Mouse (Mus musculus) hindbrain, postnatal 0 days (tissue): ENCODE results near the gene Myl12a. TPM values are rescaled to one million over a fixed set of nuclear protein-coding genes. Genes with fewer than 3 reads are reported as not detected.

ENCODE experiments used
- ATAC-seq: fragments of 200-750 bp; cut with Nextera tagmentation; 2 replicates; pipeline ENCODE4 v1.8.0; 2017; ENCODE audit warnings: mild to moderate bottlenecking, moderate TSS enrichment, moderate library complexity
- DNase-seq: peaks from one replicate; pipeline ENCODE4 v3.0.0-alpha.2; 2015; ENCODE audit warnings: low spot score
- H3K27ac ChIP-seq: fragments of 300-500 bp; sonication (generic); 2 replicates; pipeline ENCODE4 v1.5.1; 2014; ENCODE audit warnings: mild to moderate bottlenecking
- H3K27me3 ChIP-seq: fragments of 300-500 bp; sonication (generic); 2 replicates; pipeline ENCODE4 v1.6.1; 2014; ENCODE audit warnings: low read length, mixed read lengths; ENCODE audit not compliant: insufficient read depth
- H3K36me3 ChIP-seq: fragments of 300-500 bp; sonication (generic); 2 replicates; pipeline ENCODE4 v1.6.1; 2014; ENCODE audit warnings: low read length, mixed read lengths; ENCODE audit not compliant: insufficient read depth
- H3K4me1 ChIP-seq: fragments of 300-500 bp; sonication (generic); 2 replicates; pipeline ENCODE4 v1.6.1; 2014; ENCODE audit warnings: antibody characterized with exemption, low read length, mixed read lengths; ENCODE audit not compliant: insufficient read depth
- H3K4me2 ChIP-seq: fragments of 300-500 bp; sonication (generic); 2 replicates; pipeline ENCODE4 v1.6.1; 2014; ENCODE audit warnings: low read depth, mild to moderate bottlenecking, low read length, moderate library complexity, mixed read lengths
- H3K4me3 ChIP-seq: fragments of 300-500 bp; sonication (generic); 2 replicates; pipeline ENCODE4 v1.5.1; 2014; ENCODE audit warnings: low read length
- H3K9ac ChIP-seq: fragments of 300-500 bp; sonication (generic); replicated peaks from 2 replicates; pipeline ENCODE4 v1.6.1; 2014; ENCODE audit warnings: mild to moderate bottlenecking, low read length, moderate library complexity, mixed read lengths
- H3K9me3 ChIP-seq: fragments of 300-500 bp; sonication (generic); 2 replicates; pipeline ENCODE4 v1.6.1; 2016; ENCODE audit warnings: low read length, mixed read lengths
- CTCF ChIP-seq: IDR thresholded peaks from 2 replicates; pipeline ENCODE4 v1.5.1; 2016; ENCODE audit warnings: antibody characterized with exemption, control low read depth, low read depth
- WGBS: fragments of 180-500 bp; shearing (Covaris S2); extraction: QIAGEN DNeasy Blood & Tissue Kit; methylation state at CpG from one replicate; pipeline ENCODE4 v1.1.7; 2014; 5-methylcytosine and 5-hydroxymethylcytosine counted together
- polyA plus RNA-seq: library from polyadenylated mRNA; unstranded; fragments of >200 nt; fragmentation: Nextera tagmentation; extraction: Ambion mirVana; gene quantifications from 2 replicates; pipeline ENCODE4 v1.2.1, GENCODE M21; 2015
- total RNA-seq: library from RNA; depleted of rRNA; stranded (reverse); fragments of >200 nt; gene quantifications from 2 replicates; pipeline ENCODE4 v1.2.3, GENCODE M21; 2014

Myl12a gene
- total and polyA plus RNA-seq, 2 experiments from 2014 or later: 36.5 to 101 TPM

DNA sequence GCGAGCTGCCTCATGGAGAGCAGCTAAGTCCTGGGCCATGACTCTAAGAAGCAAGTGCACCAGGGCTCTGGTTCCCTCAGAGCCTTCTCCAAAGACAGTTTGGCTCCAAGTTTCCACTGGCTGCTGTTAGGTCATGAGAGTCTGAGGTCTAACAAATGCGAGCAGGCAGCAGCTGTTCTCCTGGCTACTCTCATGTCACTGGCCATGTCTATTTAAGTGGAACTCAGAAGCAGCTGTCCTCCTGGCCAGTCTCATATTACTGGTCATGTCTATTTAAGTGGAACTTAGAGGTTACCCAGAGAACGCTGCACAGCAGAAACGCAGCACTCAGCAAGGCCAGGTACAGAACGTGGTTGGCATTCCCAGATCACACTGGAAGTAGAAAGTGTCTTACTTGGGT is 36.1 kb upstream of the Myl12a start:
- DNase-seq (peak; percentile 12), ATAC-seq (no peak)
- WGBS: 66% methylated on average over 5 of the region's 5 CpGs
- Histone ChIP-seq H3K4me3 (no peak overlapping the region), H3K9me3 (no peaks in the 10 kb centered on the region), H3K27me3 (no peaks in the 10 kb centered on the region), H3K4me2 (no peak overlapping the region), H3K9ac (no peak overlapping the region), H3K4me1 (no peaks in the 10 kb centered on the region), H3K36me3 (no peaks in the 10 kb centered on the region), H3K27ac (no peak overlapping the region)
- TF ChIP-seq CTCF: no peak

DNA sequence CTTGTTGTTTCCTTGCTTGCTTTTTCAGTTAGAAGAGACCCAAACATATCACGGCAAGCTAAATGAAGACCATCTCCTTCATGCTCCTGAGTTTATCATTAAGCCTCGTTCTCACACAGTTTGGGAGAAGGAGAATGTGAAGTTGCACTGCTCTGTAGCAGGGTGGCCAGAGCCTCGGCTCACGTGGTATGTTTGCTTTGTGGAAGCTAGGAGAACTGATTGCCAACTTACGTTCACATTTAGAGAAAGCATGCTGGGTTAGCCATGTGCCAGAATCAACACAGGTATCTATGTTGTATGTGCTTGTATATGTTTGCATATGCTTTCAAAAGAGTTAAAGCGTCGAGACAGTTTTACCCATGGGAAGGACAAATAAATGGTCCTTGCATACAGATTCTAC is 34.5 kb upstream of the Myl12a start:
- no peak overlapping the region for H3K9ac ChIP-seq
- no peak overlapping the region for H3K27ac ChIP-seq
- no peak for ATAC-seq
- H3K36me3 ChIP-seq: no peaks in the 10 kb centered on the region
- WGBS: 88% methylated on average over 7 of the region's 7 CpGs
- no peak overlapping the region for H3K4me3 ChIP-seq
- TF ChIP-seq CTCF: no peak
- no peak for DNase-seq
- H3K4me2 ChIP-seq: no peak overlapping the region
- H3K4me1 ChIP-seq: no peaks in the 10 kb centered on the region
- no peaks in the 10 kb centered on the region for H3K9me3 ChIP-seq
- H3K27me3 ChIP-seq: no peaks in the 10 kb centered on the region

DNA sequence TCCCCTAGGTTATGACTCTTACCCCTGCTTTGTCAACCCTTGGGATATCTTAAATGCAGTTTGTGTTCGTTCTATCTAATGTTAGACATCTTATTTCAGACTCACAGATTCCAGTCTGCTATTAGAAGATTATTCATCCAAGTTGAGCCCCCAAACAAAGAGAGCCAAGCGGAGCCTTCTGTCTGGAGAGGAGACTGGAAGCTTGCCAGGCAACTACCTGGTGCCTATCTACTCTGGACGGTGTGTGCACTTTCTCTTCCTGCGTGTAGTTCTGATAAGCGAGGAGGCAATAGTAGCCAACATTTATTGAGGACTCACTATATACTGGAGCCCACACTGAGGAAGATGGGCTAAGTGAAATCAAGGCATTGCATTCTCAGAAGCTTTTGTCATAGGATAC is 31.8 kb upstream of the Myl12a start:
- ATAC-seq (no peak), DNase-seq (no peak)
- no peaks in the 10 kb centered on the region for H3K9me3 ChIP-seq
- H3K27me3 ChIP-seq: no peaks in the 10 kb centered on the region
- no peaks in the 10 kb centered on the region for H3K4me1 ChIP-seq
- WGBS: 76% methylated on average over 5 of the region's 5 CpGs
- H3K4me3 ChIP-seq: no peak overlapping the region
- no peak overlapping the region for H3K27ac ChIP-seq
- no peak for TF ChIP-seq CTCF
- no peak overlapping the region for H3K4me2 ChIP-seq
- H3K9ac ChIP-seq: no peak overlapping the region
- no peaks in the 10 kb centered on the region for H3K36me3 ChIP-seq

DNA sequence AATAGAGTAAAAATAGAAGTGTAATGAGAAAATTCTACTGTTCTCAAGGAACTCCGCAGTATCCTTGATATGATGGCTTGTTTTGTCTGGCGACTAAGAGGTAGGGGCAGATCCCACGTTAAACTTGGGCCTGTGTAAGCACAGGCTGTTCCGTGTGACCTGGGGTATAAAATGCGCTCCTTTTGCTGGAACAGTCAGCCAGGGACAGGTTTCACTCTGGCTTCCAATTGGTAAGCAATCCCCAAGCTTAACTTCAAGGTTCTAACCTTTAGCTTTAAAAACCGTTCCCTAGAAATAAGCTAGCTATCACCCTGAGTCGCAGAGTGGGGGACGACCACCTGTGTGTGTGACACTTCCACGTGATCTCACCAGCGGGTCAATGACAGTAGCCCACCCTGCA is 30.0 kb upstream of the Myl12a start:
- ATAC-seq: no peak
- no peak for TF ChIP-seq CTCF
- 90% methylated on average over 10 of the region's 10 CpGs for WGBS

DNA sequence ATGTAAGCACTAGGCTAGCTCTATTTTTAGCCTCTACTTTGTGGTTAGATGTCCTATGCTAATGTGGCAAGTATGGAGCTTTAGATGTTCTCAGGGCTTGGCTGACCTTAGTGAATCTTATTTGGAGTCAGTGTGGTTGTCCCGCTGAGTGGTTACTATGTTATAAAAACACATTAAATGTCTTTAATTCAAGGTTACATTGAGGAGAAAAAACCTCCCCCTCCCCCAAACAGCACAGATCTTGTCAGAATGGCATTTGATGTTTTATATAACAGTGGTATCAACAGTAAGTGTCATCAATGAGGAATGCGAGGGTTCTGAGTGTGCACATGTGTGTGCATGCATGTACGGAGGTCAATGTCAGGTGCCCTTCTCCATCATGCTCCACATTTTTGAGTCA is 24.5 kb upstream of the Myl12a start:
- Histone ChIP-seq H3K9ac (no peak overlapping the region), H3K4me2 (no peak overlapping the region)
- no peak for TF ChIP-seq CTCF

More for the DNA sequence above, 30.0 kb upstream of the Myl12a start:
- DNase-seq: no peak
- Histone ChIP-seq H3K27ac (no peak overlapping the region), H3K4me1 (no peaks in the 10 kb centered on the region), H3K9me3 (no peaks in the 10 kb centered on the region), H3K9ac (no peak overlapping the region), H3K4me2 (no peak overlapping the region), H3K27me3 (no peaks in the 10 kb centered on the region), H3K4me3 (no peak overlapping the region), H3K36me3 (no peaks in the 10 kb centered on the region)

GRCm38 (mm10) chr17:71025922-71026321 is 23.2 kb upstream of the Myl12a start:
- no peak for TF ChIP-seq CTCF
- no peak for ATAC-seq
- 80% methylated on average over 8 of the region's 8 CpGs for WGBS
- H3K9ac ChIP-seq: no peak overlapping the region
- no peak overlapping the region for H3K4me3 ChIP-seq
- no peaks in the 10 kb centered on the region for H3K9me3 ChIP-seq
- no peaks in the 10 kb centered on the region for H3K36me3 ChIP-seq
- H3K27me3 ChIP-seq: no peaks in the 10 kb centered on the region
- H3K27ac ChIP-seq: no peak overlapping the region
- DNase-seq: no peak
- H3K4me1 ChIP-seq: no peaks in the 10 kb centered on the region
- H3K4me2 ChIP-seq: no peak overlapping the region

More for the DNA sequence above, 24.5 kb upstream of the Myl12a start:
- no peaks in the 10 kb centered on the region for H3K36me3 ChIP-seq
- no peaks in the 10 kb centered on the region for H3K4me1 ChIP-seq
- no peaks in the 10 kb centered on the region for H3K9me3 ChIP-seq
- no peak for DNase-seq
- ATAC-seq: no peak
- H3K27me3 ChIP-seq: no peaks in the 10 kb centered on the region
- WGBS: 97% methylated on average over 3 of the region's 3 CpGs
- no peak overlapping the region for H3K27ac ChIP-seq
- H3K4me3 ChIP-seq: no peak overlapping the region

GRCm38 (mm10) chr17:71024071-71024470 is 21.4 kb upstream of the Myl12a start:
- ATAC-seq (no peak), DNase-seq (no peak)
- WGBS: 92% methylated on average over 10 of the region's 10 CpGs
- Histone ChIP-seq H3K9ac (no peak overlapping the region), H3K4me3 (no peak overlapping the region), H3K4me2 (no peak overlapping the region), H3K4me1 (no peaks in the 10 kb centered on the region), H3K36me3 (no peaks in the 10 kb centered on the region), H3K27ac (no peak overlapping the region), H3K27me3 (no peaks in the 10 kb centered on the region), H3K9me3 (no peaks in the 10 kb centered on the region)
- TF ChIP-seq CTCF: no peak

DNA sequence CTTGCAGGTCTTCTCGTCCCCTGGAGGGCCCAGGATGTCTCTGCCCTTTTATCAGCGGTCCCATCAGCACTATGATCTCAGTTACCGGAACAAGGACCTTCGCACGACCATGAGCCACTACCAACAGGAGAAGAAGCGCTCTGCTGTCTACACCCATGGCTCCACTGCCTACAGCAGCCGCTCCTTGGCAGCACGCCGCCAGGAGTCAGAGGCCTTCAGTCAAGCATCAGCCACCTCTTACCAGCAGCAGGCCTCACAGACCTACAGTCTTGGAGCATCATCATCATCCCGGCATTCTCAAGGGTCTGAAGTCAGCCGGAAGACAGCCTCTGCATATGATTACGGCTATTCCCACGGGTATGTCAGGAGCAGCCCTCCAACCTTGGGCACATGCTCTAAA is 20.2 kb upstream of the Myl12a start:
- Histone ChIP-seq H3K36me3 (no peaks in the 10 kb centered on the region), H3K27ac (no peak overlapping the region), H3K4me1 (no peaks in the 10 kb centered on the region), H3K9me3 (no peaks in the 10 kb centered on the region), H3K9ac (no peak overlapping the region), H3K4me3 (no peak overlapping the region), H3K4me2 (no peak overlapping the region), H3K27me3 (no peaks in the 10 kb centered on the region)
- WGBS: 89% methylated on average over 13 of the region's 13 CpGs
- no peak for ATAC-seq
- no peak for DNase-seq
- no peak for TF ChIP-seq CTCF
